Mouse (Mus musculus) c-Kit-negative CD71-positive TER-119-positive erythroid progenitor cells, embryonic 14.5 days (primary cell): Measurements from ENCODE around the gene Zfp791.
"Not testable (repeated sequence)": the region's sequence is repeated elsewhere in the genome, so short reads cannot be mapped to it uniquely, and the experiment has no call there.

Source experiments
- DNase-seq: peaks from one replicate; pipeline ENCODE4 v3.0.0-alpha.2; 2013; ENCODE audit warnings: low read depth, low spot score

The Zfp791 gene

GRCm38 (mm10) chr8:85083108-85083813 is 39.6 kb downstream of the Zfp791 start, which contains the start of gene Man2b1:
Man2b1 (plus strand) TSS chr8:85083270.
- DNase-seq: peak; percentile 65

- not testable (repeated sequence) for DNase-seq
Measured at GRCm38 (mm10) chr8:85082169-85082568, 40.7 kb downstream of the Zfp791 start.

GRCm38 (mm10) chr8:85081216-85081555 is 41.7 kb downstream of the Zfp791 start, which contains the start of gene Wdr83:
Wdr83 (minus strand) TSS chr8:85081306.
- no peak for DNase-seq

GRCm38 (mm10) chr8:85080532-85081215 is 42.2 kb downstream of the Zfp791 start, which contains the start of gene Wdr83os:
Wdr83os (plus strand) TSS chr8:85080740.
- peak; percentile 69 for DNase-seq

- no peak for DNase-seq
Measured at GRCm38 (mm10) chr8:85080214-85080531, 42.7 kb downstream of the Zfp791 start.

GRCm38 (mm10) chr8:85076993-85077392 is 45.9 kb downstream of the Zfp791 start:
- peak; percentile 75 for DNase-seq

GRCm38 (mm10) chr8:85076001-85076400 is 46.9 kb downstream of the Zfp791 start:
- peak; percentile 48 for DNase-seq

GRCm38 (mm10) chr8:85074617-85075016 is 48.3 kb downstream of the Zfp791 start:
- DNase-seq: no peak

- DNase-seq: no peak
Measured at GRCm38 (mm10) chr8:85074167-85074566, 48.7 kb downstream of the Zfp791 start.

- DNase-seq: no peak
Measured at GRCm38 (mm10) chr8:85073041-85073612, 49.8 kb downstream of the Zfp791 start.

GRCm38 (mm10) chr8:85072364-85072929 is 50.4 kb downstream of the Zfp791 start:
- DNase-seq: no peak

- peak; percentile 74 for DNase-seq
Measured at GRCm38 (mm10) chr8:85071514-85072281, 51.2 kb downstream of the Zfp791 start, which contains the start of gene Dhps. Dhps (plus strand) TSS chr8:85071757.

- no peak for DNase-seq
Measured at GRCm38 (mm10) chr8:85071041-85071440, 51.9 kb downstream of the Zfp791 start.

GRCm38 (mm10) chr8:85067982-85068381 is 54.9 kb downstream of the Zfp791 start, which contains the start of gene Gm5741:
Gm5741 (minus strand) TSS chr8:85067982.
- DNase-seq: no peak

- no peak for DNase-seq
Measured at GRCm38 (mm10) chr8:85067155-85067554, 55.7 kb downstream of the Zfp791 start.

- DNase-seq: no peak
Measured at GRCm38 (mm10) chr8:85065213-85065612, 57.7 kb downstream of the Zfp791 start.

- DNase-seq: no peak
Measured at GRCm38 (mm10) chr8:85062603-85063002, 60.3 kb downstream of the Zfp791 start.

GRCm38 (mm10) chr8:85059879-85060616 is 62.8 kb downstream of the Zfp791 start, which contains the start of gene Fbxw9:
Fbxw9 (plus strand) TSS chr8:85060055.
- DNase-seq: peak; percentile 72
